Mouse (Mus musculus): ENCODE measurements around the gene Cdcp2.

Gene Cdcp2
- long read RNA-seq, experiment 1: 0 reads
- long read RNA-seq, experiment 2: 0 reads

DNA sequence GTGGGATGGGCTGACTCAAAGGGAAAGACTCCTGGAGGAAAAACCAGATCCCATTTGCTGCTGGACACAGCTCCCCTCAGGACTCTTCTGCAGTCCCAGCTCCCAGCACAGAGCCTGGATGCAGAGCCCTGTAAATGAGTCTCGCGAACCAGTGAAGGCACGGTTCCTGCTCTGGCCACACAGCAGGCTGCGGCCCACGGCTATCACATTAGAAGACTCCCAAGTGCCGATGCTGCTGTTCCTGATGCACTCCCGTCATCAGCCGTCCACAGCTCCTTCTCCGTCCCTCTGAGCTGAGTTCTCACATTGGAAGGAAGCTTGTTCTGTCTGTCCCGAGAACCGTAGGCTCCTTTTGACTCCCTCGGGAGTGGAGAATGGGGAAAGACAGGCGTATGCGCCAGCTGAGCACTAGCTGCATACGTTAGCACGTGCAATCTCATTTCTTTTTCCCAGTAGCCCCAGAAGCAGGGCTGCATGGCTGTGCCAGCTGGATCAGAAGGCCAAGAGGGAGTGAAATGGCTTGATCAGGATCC is at the start of gene Cdcp2:
TSS of gene Cdcp2 (plus strand) at position 51 of the 533 bp plus-strand sequence.
- intact Hi-C loops (cut with DNase I): no loop called here

DNA sequence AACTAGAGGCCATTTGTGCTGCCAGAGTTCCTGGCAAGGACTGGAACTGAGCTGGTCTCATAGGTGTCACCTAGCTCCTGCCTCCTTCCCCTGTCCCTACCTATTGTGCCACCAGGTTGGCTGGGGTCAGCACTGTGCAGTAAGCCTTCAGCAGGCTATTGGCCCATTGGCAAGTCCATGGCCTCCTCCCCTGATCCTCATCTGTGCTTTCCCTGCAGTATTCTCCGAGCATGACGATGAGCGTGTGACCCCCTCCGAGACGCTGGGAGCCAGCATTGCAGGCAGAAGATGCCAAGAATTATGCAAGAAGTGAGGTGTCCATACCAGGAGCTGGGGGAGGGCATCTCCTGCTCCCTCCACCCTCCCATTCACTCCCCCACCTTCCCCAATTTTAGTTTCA is 48.9 kb upstream of the Cdcp2 start:
- intact Hi-C loops (cut with DNase I): no loop called here

DNA sequence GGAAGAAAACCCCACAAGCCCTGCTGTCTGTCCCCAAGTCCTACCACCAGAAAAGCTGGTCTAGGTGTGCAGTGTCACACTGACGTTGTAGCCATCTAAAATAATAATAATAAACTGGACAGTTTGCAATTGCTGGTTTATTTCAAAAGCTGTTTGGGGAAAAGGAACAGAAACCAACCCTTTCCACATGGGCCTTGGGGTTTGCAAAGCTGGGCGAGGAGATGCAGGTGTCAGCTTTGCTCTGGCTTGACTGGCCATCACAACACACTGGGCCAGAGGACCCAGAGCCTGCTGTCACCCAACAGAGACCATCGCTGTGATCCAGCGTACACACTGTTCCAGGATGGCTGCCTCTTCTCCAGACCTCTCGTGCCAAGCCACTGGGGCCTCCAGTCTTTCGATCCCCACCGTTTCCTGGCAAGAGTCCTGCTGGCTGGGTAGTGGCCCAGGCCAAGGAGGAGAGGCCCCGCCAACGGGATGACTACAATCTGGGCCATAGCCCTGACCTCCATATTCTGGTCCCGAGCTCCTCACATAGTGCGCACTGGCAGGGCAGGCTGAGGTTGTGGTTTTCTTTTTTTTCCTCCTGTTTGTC is 48.0 kb upstream of the Cdcp2 start:
- intact Hi-C loops (cut with DNase I): no loop called here

DNA sequence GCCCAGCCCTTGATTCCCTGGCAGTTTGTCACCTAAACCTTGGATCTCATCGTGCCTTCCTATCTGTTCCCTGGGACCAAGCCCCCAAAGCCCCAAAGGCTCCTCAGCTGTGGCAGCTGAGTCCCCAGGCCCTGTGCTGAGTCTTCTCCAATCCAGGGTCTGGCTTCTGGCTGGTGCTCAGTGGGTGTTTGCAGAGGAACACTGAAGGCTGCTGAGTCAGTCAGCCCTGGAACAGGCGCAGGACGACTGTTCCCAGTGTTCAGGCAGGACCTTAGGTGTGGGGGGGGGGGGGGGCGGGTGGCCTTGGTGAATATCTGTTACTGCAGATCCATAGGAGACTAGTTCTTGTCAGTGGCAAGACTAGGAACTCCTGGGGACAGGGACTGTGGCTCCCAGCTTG is 44.8 kb upstream of the Cdcp2 start:
- intact Hi-C loops (cut with DNase I): no loop called here

DNA sequence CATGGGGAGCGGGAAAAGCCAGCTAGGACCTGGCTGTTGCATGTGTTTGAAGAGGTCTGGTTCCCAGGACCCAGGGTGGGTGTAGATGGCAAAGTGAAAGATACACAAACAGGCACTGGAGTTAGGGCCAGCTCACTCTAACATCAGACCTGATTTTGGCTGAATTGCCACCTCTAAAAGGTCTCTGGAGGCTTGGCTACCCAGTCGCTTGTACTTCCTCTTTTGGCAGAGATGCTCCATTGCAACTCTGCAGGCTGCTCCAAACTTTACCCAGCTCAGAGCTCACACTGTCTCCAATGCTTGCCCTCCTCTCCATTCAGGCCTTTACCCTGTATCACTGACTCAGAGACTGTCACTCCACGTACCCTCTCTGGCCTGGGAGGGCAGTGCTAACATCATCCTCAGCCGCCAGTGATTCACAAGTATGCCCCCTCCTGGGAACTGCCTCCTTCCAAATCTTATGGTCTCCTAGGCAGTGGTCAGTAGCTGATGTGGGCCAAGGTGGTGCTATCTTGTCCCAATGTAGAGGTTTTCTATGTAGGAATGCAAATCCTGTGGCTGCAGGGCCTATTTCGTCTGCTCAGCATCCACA is 43.6 kb upstream of the Cdcp2 start:
- intact Hi-C loops (cut with DNase I): no loop called here

DNA sequence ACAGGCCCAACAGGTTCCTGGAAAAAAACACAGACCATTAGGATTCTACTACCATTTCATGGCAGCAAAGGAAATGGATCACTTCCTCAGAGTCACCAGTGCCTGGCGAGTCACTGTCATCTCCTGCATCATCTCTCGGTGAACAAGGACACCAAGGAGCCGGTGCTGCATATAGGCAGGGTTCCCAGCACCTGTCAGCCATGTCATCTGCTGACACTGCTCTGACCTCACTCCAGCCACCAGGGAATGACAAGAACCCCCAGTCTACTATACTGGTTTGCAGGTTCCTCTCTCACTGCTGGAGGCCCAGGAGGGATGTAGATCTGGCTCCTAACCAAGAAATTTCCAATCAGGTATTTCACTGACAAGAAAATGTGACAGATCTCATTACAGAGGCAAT is 40.6 kb upstream of the Cdcp2 start:
- intact Hi-C loops (cut with DNase I): no loop called here

DNA sequence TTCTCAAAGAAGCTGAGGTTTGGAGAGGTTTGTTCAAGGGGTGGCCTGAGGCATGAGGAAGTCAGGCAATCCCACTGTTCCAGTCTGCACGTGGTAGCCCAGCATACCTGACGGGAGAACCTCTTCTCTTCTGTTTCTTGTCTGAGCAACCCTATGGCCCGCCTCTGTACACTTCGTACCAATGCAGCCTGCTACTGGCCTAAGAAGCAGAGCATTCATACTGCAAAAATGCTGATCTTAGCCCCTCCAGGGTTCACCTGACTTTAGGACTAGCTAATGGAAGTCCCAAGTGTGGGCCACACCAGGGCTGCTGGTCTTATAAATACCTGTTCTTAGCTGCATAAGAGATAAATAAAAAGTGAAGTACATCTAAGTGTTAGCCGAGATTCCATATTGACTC is 38.3 kb upstream of the Cdcp2 start:
- intact Hi-C loops (cut with DNase I): no loop called here

DNA sequence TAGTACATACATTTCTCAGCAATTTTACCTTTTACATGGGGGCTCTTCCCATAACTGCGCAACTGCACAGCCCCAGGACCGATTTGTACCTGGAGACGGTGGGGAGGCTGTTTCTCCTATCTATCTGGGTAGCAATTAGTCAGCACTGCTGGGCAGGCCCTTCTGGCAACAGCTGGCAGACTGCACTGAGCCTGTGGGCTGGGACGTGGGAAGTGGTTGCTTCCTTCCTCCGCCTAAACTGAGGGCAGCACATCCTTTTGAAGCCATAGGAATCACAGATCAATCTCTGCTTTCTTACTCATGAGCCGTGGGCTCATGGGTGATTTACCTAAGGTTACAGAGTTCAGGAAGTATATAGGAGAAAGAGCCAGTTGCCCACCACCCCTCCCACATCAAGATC is 37.9 kb upstream of the Cdcp2 start:
- intact Hi-C loops (cut with DNase I): no loop called here

DNA sequence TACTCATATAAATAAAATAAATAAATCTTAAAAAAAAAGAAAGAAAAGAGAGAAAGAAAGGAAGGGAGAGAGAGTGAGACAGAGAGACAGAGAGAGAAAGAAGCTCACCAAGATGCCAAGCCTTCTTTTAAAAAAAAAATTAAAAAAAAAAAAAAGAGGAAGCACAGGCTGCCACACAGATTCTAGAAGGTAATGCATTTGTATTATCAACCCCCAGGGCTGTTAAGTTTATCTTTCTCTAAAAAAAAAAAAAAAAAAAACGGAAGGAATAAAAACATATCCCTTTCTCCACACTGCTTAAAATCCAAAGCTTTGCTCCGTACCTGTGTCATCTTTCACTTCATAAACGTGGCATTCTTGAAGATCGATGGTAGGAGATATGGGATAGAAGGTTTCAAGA is 35.1 kb upstream of the Cdcp2 start:
- intact Hi-C loops (cut with DNase I): loop anchor here (10.0 kb wide), 1 partner anchor 103 kb away; no protein-coding TSS in a partner anchor

DNA sequence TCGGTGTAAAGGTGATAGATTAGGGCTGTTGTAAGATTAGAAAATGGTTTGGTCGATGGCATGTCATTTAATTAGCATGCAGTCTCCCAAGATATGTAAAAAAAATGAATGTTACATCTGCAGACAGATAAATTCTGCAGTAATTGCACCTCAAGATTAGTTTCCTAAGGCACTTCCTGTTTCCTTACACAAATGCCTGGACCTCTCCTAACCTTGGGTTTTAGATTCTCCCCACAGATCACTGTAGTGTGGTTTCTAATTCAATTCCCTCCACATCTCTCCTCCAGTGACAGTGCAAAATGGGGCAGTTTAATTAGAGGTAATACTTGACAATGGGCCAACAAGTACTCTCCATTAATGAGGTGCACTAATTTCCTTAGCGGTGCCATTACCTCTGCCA is 33.5 kb upstream of the Cdcp2 start:
- intact Hi-C loops (cut with DNase I): loop anchor here (10.0 kb wide), 1 partner anchor 102 kb away; no protein-coding TSS in a partner anchor

DNA sequence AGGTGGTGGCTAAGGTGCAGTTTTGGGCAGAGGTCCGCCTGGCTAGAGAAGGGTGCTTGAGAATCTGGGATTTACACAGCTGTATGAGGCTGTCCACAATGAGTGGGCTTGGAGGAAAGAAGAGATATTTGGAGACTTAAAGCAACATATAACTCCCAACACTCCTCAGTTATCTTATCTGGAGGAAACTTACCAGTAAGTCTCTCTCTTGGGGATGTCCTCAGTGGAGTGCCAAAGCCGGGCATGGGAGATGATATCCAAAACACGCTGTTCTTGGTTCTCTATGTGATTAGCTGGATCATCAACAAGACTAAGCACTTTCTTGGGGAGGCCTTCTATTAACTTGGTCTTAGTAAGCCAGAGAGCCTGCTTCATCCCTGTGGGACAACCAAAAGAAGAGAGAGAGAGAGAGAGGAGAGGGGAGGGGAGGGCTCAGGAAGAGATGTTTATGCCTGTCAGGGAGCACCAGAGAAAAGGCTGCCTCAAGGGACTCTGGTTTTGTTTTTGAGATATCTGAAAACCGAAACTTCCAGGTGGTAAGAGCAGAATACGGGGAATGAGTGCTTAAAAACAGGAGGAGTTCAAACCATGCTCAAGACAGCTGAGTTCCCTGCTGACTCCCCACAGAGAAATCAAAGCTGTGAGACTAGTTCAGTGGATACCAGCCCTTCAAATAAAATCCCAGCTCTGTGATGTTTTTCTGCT is 32.1 kb upstream of the Cdcp2 start:
- intact Hi-C loops (cut with DNase I): loop anchor here (5.0 to 10.0 kb wide), 2 partner anchors 53 to 100 kb away; no protein-coding TSS in a partner anchor

DNA sequence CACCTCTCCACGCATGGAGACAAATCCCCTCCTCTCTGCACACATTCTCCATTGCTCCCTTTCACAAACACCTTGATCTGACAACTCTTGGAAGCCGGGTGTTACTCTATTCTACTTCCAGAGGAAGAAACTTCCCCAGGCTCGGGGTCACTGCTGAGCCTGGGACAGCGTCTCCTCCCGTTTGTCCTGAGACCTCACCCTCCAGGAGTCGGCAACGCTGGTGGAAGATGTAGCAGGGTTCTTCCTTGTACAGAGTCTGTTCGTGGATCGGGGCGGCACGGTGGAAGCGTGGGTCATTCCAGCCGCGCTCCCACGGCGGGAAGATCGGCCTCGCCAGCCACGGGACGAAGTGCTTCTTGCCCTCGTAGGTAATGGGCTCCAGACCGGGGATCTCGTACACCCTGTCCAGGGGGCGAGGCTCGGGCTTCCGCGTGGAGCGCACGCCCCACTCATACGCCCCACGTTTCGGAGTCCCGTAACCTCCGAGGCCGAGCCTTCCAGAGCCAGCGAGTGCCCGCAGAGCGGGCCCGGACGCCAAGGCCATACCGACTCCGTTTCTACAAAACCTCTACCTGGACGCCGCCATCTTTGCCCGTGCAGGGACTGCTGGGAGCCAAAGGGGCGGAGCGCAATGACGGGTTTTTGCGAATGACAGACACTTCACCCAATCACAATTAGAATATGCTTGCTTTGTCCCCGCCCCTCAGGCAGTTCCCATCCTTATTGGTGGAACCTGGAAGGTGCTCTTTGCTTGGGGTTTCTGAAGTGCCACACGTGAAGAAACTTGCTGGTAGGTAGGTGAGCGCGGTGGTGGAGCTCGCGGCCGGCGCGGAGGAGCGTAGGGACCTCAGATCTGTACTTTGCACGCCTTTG is 30.2 kb upstream of the Cdcp2 start, which contains the start of the genes Mrpl37 and Cyb5rl:
TSS of gene Mrpl37 (minus strand) at position 617 of the 873 bp plus-strand sequence.
TSS of gene Cyb5rl (plus strand) at position 737 of the 873 bp plus-strand sequence.
- intact Hi-C loops (cut with DNase I): loop anchor here (5.0 to 10.0 kb wide), 2 partner anchors 51 to 98 kb away; no protein-coding TSS in a partner anchor

DNA sequence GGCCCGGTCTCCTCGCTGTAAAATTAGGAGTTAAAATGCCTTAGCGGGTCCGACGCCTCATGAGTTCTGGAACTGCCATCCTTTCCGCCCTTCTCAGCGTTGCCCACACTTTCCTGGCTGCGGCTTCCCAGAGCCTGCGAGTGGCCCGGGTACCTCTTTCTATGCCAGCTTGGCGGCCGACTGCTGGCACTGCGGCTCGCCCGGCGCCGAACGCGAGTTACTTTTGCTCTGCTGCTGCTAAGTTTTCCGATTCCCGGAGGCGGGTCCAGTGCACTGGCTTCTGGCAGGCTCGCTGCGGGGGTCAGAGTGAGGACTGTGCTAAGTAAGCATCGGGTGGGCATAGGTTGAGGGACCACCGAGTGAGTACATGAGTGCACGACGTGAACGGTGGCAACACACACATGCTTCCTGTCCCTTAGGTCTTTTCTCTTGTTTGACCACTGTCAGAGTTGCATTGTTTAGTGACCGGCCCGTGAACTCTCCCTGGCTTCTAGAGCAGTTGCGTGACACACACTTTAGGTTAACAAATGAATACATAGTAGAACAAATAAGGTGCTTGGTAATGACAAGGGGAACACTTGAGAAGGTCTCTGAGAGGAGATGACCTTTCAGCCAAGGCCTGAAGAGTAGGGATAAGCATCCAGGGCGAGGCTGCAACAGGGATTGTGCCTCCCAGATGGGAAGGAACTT is 29.4 kb upstream of the Cdcp2 start:
- intact Hi-C loops (cut with DNase I): loop anchor here (5.0 to 10.0 kb wide), 2 partner anchors 50 to 98 kb away; no protein-coding TSS in a partner anchor

DNA sequence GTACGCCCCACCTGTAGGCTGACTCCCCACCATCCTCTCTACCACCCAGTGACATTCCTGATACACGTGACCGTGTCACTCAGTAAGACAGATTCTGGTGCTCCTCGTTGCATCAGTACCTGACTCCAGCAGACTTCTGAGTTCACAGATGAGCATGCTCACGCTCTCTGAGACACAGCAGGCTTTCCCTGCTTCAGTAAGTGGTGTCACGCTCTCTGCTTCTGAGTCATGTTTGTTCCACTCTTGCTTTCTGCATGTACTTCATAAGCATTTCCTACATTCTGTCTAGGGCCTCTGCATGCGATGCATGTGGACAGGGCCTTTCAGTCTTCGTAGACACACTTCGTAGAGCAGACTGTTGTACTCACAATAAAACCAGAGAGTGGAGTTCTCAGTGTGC is 24.3 kb upstream of the Cdcp2 start:
- intact Hi-C loops (cut with DNase I): no loop called here

DNA sequence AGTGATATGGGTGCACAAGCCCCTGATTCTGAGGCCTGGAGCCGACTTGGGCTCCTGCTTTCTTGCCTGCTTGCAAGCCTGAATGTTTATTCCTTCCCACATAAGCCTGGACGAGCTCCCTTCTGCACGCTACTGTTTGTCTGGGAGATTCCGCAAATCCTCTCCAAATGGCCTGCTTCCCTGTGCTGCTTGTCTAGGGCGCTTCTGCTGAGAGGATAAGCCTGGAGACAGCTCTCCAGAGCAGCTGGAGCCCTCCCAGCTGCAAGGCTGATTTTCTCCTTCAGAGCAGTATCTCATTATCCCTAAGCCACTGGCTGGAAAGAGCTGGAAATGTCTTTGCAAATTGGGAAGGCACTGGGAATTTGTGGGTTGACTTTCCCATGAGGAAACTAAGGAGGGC is 21.2 kb upstream of the Cdcp2 start:
- intact Hi-C loops (cut with DNase I): no loop called here

DNA sequence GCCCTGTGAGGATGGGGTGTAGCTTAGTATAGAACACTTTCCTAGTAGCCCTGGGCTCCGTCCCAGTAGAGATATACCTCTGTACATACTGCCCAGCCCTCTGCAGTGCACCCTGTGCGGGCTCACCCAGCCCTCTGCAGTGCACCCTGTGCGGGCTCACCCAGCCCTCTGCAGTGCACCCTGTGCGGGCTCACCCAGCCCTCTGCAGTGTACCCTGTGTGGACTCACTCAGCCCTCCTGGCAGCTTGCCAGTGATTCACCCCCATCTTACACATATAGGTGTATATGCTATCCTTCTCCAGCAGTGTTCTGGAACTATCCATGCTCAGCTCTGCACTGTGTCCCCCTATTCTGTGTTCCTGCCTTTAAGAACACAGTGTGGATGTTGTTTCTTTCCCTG is 17.8 kb upstream of the Cdcp2 start:
- intact Hi-C loops (cut with DNase I): no loop called here

DNA sequence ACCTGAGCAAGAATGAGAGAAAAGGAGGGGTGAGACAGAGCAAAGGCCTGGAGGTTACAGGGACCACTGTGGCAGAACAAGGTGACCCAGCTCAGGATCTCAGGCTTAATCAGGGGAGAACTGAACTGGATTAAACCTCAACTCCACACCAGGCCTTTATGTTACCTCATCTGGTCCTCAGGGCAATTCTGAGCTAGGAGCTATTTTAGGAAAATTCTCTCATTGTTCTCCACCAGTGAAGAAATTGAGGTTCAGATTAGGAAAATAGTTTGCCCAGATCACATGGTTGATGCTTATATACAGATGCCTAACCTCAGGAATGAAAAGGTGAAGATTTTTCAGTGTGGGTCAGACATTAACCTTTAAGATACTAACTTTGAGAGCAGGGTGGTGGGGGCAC is 17.0 kb upstream of the Cdcp2 start:
- intact Hi-C loops (cut with DNase I): no loop called here

DNA sequence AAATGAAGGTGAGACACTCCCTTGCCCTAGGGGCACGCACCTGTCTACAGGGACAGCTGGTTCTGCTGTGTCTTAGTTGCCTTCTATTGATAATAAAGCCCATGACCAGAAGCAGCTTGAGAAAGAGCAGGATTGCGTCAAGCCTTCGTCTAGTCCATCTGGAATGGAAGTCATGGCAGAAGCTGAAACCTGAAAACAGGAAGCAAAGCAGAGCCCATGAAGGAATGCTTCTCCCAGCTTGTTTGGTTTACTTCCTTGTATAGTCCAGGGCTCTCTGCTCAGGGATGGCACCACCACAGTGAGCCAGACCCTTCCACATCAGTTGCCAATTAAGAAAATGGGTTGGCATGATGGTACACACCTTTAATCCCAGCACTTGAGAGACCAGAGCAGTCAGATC is 14.5 kb upstream of the Cdcp2 start:
- intact Hi-C loops (cut with DNase I): no loop called here

DNA sequence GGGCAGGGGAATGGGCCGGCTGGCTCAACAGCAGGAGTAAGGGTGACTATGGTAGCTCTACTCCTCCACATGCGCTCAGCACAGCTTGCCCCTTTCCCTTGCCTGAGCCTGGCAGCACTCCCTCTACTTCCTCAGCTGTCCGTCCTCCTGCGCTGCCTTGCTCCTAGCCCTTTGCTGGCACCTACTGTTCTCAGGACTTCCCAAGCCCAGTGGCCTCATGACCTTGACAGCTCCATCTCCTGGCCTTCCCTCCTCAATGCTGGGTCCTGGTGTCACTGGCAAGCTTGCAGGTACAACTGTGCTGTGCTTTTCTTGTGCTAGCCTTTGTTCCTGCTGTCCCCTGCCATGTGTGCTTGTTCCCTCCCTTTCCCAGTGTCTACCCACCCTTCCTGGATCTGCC is 13.6 kb upstream of the Cdcp2 start:
- intact Hi-C loops (cut with DNase I): no loop called here

DNA sequence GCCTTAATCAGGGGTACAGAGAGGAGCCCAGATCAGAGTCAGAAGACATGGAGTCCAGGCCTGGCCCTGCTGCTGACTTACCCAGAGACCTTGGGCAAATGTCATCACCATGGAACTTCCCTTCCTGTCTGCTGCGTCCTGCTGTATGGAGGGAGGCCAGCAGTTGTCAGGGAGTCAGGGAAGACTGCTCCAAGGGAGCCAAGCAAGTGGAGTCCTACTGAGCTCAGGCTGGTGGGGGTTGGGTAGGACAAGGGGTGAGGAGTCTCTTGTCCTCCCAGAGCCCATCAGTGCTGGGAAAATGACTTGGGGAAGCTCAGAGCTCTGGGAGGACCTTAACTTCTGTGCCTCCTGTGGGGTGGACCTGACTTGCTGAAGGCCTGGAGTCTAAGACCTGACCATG is 12.3 kb upstream of the Cdcp2 start:
- intact Hi-C loops (cut with DNase I): no loop called here

Data from adrenal gland (tissue).